Mouse (Mus musculus): ENCODE measurements around the gene Crk.

GRCm38 (mm10) chr11:75634801-75635200 is 44.3 kb upstream of the Crk start:
- TF ChIP-seq POLR2A (IDR thresholded peaks at IDR 0.05; ENCODE audit: borderline replicate concordance, control insufficient read depth, low read depth, low read length) = no peak
- TF ChIP-seq CTCF (IDR thresholded peaks at IDR 0.05; ENCODE audit: control insufficient read depth, insufficient read depth, low read length) = no peak

Measured in bone marrow, adult 2 months (tissue).